Mouse (Mus musculus) frontal cortex, postnatal 25 days (tissue): ENCODE measurements around the gene Tas2r109.
"Not testable (repeated sequence)": the region's sequence is repeated elsewhere in the genome, so short reads cannot be mapped to it uniquely, and the experiment has no call there.

Experiments
- DNase-seq, 2 experiments: peaks; one replicate each; pipeline ENCODE4 v3.0.0; 2022; ENCODE audit warnings: low spot score in 2 of 2

The Tas2r109 gene

DNA sequence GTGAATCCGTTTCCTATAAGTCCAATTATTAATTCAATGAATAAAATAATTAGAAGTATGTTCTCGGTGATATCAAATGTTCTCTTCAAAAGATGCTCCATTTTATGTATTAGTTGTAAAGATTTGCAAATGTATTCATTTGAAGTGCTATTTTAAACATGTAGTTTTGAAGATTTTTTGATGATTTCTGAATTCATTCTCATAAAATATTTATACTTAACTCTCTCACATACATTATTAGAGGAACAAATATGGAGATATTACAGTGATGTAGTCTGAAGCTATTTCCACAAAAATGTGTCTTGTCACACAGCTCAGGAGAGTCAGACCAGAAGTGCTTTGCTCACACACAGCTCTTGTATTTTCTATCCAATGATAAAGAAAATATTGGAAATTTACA is at the start of gene Tas2r109:
TSS of gene Tas2r109 (minus strand) at position 101 of the 400 bp plus-strand sequence.
- DNase-seq, result no peak

DNA sequence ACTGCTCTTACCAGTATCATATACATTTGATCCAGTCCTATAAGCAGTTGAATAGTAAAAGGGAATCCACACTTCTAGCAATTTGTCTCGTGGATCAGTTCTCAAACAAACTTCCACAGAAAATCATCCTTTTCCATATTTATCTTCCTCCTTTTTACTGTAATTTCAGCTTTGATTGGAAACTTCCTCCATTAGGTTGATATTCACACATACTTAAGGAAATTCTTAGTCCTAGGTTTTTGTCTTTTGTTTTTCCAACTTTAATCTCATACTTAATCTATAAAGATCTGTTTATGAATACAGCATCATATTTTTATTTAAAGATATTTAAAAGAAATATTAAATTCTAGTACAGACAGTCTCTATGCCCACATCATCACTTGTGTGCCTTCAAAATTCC is 22.9 kb downstream of the Tas2r109 start, which contains the start of gene Tas2r131:
TSS of gene Tas2r131 (minus strand) at position 101 of the 400 bp plus-strand sequence.
- no peak for DNase-seq

DNA sequence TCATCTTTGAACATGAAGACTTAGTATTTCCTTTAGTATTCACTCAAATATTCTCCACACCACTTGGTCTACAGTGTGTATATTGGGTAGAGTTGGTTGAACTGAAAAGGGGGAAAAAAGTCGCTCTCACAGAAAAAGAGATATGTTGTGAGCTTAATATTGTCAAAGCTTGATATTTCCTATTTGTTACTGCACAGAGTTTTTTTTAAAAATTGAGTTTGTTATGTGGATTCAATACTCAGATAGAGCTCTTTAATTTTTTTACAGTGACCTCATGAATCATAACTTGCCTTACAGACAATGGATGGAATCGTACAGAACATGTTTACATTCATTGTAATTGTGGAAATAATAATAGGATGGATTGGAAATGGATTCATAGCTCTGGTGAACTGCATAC is 30.0 kb downstream of the Tas2r109 start, which contains the start of gene Tas2r129:
TSS of gene Tas2r129 (plus strand) at position 301 of the 400 bp plus-strand sequence.
- DNase-seq, result no peak

DNA sequence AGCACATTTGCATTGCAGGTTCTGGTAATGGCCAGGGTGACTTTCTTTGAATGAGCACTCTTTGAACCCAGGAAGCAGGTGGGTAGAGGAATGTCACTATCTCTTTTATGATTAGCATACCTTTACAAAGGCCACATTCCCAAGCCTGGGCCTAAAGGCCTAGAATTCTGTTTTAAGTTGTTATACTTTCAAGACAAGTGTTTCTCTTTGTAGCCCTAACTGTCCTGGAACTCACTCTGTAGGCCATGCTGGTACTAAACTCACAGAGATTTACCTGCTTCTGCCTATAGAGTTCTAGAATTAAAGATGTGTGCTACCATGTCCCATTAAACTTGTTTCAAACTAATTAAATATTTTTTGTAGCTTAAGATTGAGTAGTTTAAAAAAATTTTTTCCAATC is 39.4 kb downstream of the Tas2r109 start:
- DNase-seq, result not testable (repeated sequence)
